Mouse (Mus musculus) Muller cell, postnatal 12 days (primary cell): ENCODE measurements around the gene Slc16a5.

Experiments used
- DNase-seq: peaks from one replicate; pipeline ENCODE4 v3.0.0-alpha.2; 2015; ENCODE audit errors: inconsistent ontology term

Gene Slc16a5

GRCm38 (mm10) chr11:115462243-115462891 lies at the start of gene Slc16a5:
Gene Slc16a5, plus strand, starts transcription at chr11:115462474.
- no peak for DNase-seq

DNA sequence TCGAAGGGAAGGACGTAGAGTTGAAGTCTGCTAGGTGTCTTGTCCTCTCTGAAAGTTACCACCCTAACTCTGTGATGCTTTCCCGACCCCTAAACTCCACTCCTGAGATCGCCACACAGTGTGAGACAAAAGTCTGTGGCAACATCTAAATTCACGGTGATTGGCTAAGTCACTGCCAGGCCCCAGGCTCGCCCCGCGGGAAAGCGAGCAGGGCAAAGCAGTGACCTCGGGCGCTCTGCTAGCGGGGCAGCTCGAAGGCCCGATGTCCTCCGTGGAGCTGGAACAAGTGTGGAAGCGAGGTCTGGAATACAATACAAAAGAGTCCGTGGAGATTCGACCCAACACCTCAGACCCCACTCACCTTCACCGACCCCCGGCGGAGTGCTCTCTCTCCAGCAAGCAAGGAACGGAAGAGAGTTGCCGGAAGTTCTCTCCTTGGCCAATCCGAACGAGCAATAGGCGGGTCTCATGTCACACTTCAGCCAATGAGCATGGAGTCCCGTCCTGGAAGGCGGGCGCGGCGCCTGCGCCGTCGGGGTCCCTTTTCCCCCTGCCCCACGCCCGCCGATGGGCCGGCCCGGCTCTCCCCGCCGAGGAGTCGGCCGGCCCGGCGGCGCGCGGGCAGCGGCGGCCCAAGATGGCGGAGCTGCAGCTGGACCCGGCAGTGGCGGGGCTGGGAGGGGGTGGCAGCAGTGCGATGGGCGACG lies 42.6 kb upstream of the Slc16a5 start, which contains the start of the genes Atp5h and Kctd2:
TSS of gene Atp5h (minus strand) at position 432 of the 707 bp plus-strand sequence.
TSS of gene Kctd2 (plus strand) at position 598 of the 707 bp plus-strand sequence.
- peak; percentile 97 for DNase-seq

DNA sequence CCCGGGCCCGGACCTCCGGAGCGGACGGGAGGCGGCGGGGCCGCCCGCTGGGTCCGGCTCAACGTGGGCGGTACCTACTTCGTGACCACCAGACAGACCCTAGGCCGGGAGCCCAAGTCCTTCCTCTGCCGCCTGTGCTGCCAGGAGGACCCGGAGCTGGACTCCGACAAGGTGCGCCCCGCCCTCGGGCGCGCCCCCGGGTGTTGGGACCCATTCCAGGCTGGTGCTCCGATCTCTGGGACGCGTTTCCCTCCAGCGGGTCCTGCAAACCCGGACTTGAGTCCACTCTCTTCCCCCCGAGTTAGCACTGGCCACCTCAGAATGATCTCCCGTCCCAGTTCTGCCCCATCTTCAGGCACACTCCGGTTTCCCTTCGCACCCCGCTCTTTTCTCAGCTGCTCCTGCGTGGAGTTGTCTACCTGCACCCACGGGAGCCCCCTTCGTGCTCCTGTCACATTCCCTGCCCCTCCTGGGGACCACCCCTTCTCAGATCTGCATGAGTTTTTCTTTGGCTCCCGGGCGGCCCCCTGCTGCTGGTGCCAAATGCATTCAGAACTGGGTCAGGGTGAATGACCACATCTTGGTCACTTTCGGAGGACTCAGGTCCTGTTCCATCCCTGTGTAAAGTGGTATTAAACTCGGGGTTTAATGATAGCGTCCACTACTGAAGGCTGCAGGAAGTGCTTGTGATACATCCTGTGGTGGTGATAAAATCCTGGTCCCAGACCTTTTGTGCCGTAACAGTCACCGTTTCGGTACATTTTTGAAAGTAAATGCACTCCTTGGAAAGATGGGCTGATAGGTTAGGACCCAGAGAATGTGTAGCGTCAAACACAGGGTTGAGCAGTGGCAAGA lies 41.7 kb upstream of the Slc16a5 start:
- DNase-seq, result peak; percentile 72

- no peak for DNase-seq
These were observed 40.9 kb upstream of the Slc16a5 start for GRCm38 (mm10) chr11:115421328-115421727.

DNA sequence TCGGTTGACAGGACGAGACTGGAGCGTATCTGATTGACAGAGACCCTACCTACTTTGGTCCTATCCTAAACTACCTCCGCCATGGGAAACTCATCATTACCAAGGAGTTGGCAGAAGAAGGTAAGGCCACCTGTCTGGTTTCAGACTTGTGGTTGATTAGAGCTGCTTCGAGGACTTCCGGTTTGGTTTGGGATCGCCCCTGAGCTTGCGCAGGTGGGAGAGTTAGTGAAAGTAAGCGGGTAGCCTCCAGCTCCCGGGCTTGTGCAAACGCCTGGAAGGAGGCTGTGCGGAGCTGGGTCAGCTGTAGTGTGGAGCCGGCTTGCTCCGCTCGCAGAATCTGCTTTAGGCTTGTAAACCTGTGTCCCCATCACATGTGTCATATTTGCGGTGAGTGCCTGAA lies 40.3 kb upstream of the Slc16a5 start:
- no peak for DNase-seq

DNA sequence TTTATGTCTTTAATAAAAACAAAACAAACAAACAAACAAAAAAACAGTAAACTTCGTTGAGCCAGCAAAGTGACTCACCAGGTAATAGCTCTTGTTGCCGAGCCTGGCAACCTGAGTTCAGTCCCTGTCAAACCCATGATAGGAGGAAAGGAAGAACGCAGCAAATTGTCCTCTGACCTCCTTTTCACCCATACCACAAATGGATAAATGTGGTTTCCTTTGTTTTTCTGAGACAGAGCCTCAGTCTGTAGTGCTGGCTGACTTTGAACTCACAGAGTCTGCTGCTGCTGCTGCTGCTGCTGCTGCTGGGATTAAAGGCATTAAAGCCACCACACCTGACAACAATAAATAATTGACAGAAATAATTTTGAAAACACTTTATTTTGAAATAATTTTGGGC lies 39.2 kb upstream of the Slc16a5 start:
- no peak for DNase-seq

- DNase-seq, result no peak
These were observed 37.6 kb upstream of the Slc16a5 start for GRCm38 (mm10) chr11:115424666-115425065.

- DNase-seq, result no peak
These were observed 36.6 kb upstream of the Slc16a5 start for GRCm38 (mm10) chr11:115425671-115426070.

- DNase-seq, result peak; percentile 77
These were observed 34.6 kb upstream of the Slc16a5 start for GRCm38 (mm10) chr11:115427482-115428331.

DNA sequence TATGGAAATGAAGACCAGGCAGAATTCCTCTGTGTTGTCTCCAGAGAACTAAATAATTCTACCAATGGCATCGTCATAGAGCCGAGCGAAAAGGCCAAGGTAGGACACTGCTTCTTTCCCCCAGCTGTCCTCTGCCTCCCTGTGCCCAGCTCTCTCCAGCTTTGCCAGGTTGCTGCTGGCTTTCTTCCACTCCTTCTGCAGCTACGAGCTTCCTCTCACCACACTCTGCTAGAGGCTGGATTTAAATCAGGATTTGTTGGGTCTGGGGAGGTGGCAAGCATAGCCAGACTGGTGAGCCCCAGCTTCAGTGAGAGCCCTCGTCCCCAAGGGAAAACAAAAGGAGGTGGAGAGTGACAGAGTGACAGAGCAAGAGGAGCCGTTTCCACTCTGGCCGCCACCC lies 33.0 kb upstream of the Slc16a5 start:
- DNase-seq, result no peak

GRCm38 (mm10) chr11:115430561-115430960 lies 31.7 kb upstream of the Slc16a5 start:
- no peak for DNase-seq

DNA sequence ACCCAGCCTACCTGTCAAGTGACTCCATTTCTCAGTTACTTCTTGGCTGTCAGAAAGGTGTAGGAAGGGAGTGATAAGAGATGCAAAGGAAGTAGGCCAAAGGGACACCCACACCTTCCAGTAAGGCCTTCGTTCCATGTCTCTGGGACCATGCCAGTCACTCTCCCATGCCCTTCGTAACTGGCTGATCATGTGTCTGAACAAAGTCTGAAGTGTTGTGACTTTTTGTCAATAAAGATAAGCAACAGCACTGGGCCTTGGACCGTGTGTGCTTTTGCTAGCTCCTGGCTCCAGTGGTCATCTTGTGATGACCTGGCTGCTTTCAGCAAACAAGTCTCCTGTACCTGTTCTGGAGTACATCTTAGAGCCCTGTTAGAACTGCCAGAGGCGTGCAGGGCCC lies 29.5 kb upstream of the Slc16a5 start:
- DNase-seq, result no peak

DNA sequence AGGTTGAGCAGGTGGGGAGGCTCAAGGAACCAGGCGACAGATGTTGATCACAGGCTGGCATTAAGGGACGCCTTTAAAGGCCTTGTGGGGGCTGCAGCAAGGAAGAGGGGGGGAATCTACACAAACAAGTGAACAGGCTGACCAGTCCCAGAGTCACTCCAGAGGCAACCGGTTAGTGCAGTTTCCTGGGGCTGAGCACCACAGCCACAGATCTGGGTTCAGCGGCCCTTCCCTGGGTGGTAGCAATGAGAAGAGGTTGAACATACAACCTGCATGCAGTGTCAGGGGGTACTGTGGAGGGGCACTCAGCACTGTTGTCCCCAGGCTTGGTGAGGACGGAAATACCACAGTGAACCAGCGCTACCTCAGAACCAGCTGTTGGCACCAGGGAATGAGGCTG lies 28.9 kb upstream of the Slc16a5 start:
- DNase-seq, result no peak

DNA sequence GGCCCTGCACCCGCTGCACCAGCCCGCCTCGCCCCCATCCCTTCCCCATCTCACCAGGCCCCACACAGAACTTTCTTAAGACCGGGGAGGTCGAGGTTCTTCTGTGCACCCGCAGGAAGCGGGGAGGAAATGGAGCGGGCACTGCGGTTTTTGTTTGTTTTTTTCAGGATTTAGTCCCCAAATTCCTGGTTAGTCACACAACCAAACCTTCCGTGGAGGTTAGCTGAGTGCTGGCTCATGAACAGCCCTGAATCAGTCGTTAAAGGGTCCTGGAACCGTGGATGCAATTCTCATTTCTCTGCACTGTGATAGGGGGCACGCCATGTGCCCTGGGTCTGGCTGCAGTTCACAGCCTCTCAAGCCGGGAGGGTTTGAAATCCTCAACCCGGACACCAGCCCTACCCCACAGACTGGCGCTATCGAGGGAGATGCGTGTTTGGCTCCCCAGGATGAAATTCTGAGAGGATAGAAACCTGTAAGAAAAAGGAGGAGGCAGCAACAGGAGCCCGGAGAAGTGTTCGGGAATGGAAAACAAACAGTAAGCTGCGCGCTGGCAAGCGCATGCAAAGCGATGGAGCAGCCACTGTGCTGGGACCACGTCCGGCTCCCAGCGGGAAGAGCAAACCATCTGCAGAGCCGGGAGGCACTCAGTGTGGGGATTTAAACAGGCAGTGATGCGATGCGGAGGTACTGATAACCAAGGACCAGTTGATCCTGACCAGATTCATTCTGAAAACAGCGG lies 26.5 kb upstream of the Slc16a5 start:
- peak; percentile 32 for DNase-seq

- DNase-seq, result no peak
These were observed 24.6 kb upstream of the Slc16a5 start for GRCm38 (mm10) chr11:115437571-115438122.

- peak; percentile 37 for DNase-seq
These were observed 22.9 kb upstream of the Slc16a5 start for GRCm38 (mm10) chr11:115439326-115439725.

DNA sequence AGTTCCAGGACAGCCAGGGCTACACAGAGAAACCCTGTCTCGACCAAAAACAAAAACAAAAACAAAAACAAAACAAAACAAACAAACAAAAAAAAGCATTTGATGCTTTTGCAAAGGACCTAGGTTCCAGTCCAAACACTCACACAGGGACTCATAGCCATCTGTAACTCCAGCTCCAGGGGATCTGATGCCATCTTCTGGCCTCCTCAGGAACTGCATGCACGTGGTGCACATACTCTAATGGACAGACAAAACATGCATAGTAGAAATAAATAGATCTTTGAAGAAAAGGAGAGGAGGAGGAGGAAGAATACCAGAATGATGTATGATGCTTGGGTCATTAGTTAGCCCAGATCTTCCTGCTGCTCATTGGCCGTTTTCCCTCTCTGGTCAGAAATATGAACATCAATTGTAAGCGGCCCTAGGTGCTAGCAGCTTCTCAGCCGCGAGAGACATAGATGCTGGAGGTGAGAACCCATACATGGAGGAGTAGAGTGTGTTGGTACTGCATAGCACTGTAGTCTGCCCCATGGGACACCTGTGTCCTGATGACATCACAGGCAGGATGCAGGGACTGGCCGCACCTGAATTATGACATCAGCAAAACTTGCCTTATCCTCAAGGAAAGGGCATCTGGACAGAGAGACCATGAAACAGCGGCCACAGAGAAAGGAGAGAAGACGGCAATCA lies 22.2 kb upstream of the Slc16a5 start, which contains the start of gene Trim80:
TSS of gene Trim80 (plus strand) at position 640 of the 690 bp plus-strand sequence.
- no peak for DNase-seq

DNA sequence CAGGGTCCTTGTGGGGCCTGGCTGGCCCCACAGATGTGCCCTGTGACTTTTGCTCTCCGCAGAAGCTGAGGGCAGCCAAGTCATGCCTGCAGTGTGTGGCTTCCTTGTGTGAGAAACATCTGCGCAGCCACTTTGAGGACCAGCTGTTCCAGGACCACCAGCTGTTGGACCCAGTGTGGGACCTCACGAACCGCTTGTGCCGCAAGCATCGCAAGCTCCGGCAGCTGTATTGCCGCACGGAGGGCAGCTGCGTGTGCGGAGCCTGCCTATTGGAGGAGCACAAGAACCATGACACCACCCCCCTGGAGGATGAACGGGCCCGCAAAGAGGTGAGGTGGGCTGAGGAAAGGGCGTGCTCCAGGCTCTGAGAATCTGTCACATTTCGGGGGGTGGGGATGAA lies 20.9 kb upstream of the Slc16a5 start:
- no peak for DNase-seq

DNA sequence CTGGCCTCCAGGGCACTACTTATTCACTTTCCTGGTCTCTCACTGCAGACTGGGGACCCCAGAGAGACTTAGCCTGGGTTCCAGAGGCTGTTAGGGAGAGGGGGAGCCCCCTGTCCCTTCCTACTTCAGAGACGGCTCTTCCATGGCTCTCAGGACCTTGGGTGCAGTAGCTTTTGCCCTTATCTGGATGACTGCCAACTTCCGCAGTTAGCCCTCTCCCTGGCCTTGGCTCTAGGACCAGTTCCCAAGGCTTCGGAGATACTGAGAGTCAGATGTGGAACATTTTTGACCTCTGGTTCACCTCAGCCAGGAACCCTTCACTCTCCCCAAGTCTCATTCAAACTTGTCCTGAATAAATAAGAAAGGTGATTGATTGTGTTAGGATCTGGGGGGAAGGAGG lies 15.4 kb upstream of the Slc16a5 start:
- DNase-seq, result no peak
